Mouse (Mus musculus) liver, embryonic 11.5 days (tissue): ENCODE measurements around the gene Gm28230. TPM values are rescaled to one million over a fixed set of nuclear protein-coding genes. Genes with fewer than 3 reads are reported as not detected.

Source experiments
- ATAC-seq: fragments of 200-750 bp; cut with Nextera tagmentation; replicated peaks from 2 replicates; pipeline ENCODE4 v1.8.0; 2017; ENCODE audit warnings: moderate number of reproducible peaks, mild to moderate bottlenecking, moderate TSS enrichment, moderate library complexity; ENCODE audit not compliant: low FRiP score
- DNase-seq: peaks from one replicate; pipeline ENCODE4 v3.0.0-alpha.2; 2017; ENCODE audit warnings: low spot score
- H3K27ac ChIP-seq: fragments of 300-500 bp; sonication (generic); 2 replicates; pipeline ENCODE4 v1.5.1; 2014; ENCODE audit warnings: mild to moderate bottlenecking, low read depth, low read length, control low read depth
- H3K27me3 ChIP-seq: fragments of 300-500 bp; sonication (generic); replicated peaks from 2 replicates; pipeline ENCODE4 v1.6.1; 2014; ENCODE audit warnings: low read length, mixed read lengths; ENCODE audit not compliant: control insufficient read depth, insufficient read depth
- H3K36me3 ChIP-seq: fragments of 300-500 bp; sonication (generic); 2 replicates; pipeline ENCODE4 v1.6.1; 2014; ENCODE audit warnings: mild to moderate bottlenecking, low read length, moderate library complexity, mixed read lengths; ENCODE audit not compliant: control insufficient read depth, insufficient read depth
- H3K4me1 ChIP-seq: fragments of 300-500 bp; sonication (generic); replicated peaks from 2 replicates; pipeline ENCODE4 v1.6.1; 2014; ENCODE audit warnings: low read length, mixed read lengths; ENCODE audit not compliant: control insufficient read depth, insufficient read depth
- H3K4me2 ChIP-seq: fragments of 300-500 bp; sonication (generic); 2 replicates; pipeline ENCODE4 v1.6.1; 2014; ENCODE audit warnings: mild to moderate bottlenecking, control low read depth, moderate library complexity
- H3K4me3 ChIP-seq: fragments of 300-500 bp; sonication (generic); 2 replicates; pipeline ENCODE4 v1.5.1; 2014; ENCODE audit warnings: low read depth, low read length, control low read depth
- H3K9ac ChIP-seq: fragments of 300-500 bp; sonication (generic); 2 replicates; pipeline ENCODE4 v1.6.1; 2014; ENCODE audit warnings: low read depth, low read length, control low read depth
- H3K9me3 ChIP-seq: fragments of 300-500 bp; sonication (generic); 2 replicates; pipeline ENCODE4 v1.6.1; 2016; ENCODE audit warnings: low read length, inconsistent platforms, mixed read lengths; ENCODE audit not compliant: control insufficient read depth
- WGBS: fragments of 180-500 bp; shearing (Covaris S2); extraction: QIAGEN DNeasy Blood & Tissue Kit; methylation state at CpG from one replicate; pipeline ENCODE4 v1.1.7; 2014; 5-methylcytosine and 5-hydroxymethylcytosine counted together
- polyA plus RNA-seq: library from polyadenylated mRNA; unstranded; fragments of >200 nt; fragmentation: Nextera tagmentation; extraction: Ambion mirVana; gene quantifications from 2 replicates; pipeline ENCODE4 v1.2.1, GENCODE M21; 2014

Gm28230 gene
- polyA plus RNA-seq: not detected in 2 replicates

DNA sequence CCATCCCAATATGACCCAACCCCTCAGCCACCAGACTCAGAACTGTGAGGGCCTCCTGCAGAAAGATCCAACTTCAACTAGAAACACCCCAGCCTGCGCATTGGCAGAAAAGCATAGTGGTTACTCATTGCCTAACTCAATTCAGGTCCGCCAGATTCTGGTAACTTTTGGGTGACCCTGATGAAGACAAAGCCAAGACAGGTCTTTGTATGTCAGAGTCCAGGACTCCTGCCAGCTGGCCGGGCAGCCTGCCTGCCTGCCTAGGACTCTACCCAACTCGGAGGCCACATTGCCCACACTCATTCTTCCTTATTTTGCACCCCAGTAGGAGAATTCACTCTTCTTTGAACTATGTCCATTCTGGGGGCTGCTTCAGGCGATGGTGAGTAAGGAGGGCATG lies at the start of gene Gm28230:
Gene Gm28230, plus strand, starts transcription at position 178 of the 400 bp plus-strand sequence.
- Histone ChIP-seq H3K27ac (no peak within 1 kb of the TSS), H3K9ac (no peak within 1 kb of the TSS), H3K4me1 (0 out of 2 replicates have a peak, but pooled peaks cover 2% of the 10 kb centered on the region), H3K36me3 (no peaks in the 10 kb centered on the region), H3K27me3 (peaks cover 98% of the 10 kb centered on the region), H3K9me3 (no peaks in the 10 kb centered on the region), H3K4me3 (peak within 1 kb of the TSS; percentile 44), H3K4me2 (peak within 1 kb of the TSS; percentile 57)
- 22% methylated on average over 5 of the region's 5 CpGs for WGBS
- no peak for ATAC-seq
- peak; percentile 33 for DNase-seq

DNA sequence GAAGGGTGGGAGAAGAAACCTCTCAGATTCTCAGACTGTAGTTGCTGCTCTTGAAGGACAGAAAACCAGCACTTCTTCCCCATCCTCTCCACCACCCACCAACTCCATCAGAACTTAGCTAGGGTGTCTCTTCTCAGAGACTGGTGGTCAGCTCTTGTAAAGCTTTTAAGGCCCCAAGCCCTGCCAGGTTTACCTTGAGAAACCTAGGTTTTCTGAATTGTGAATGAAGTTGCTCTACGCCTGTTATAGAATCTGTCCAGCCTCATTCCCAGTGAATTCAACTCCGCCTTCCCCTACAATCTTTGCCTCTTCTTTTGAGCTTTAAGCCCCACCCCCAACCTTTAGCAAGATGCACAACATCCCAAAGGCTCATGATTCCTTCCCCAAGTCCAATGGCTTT lies 49.4 kb upstream of the Gm28230 start:
- WGBS: 9% methylated on average over 2 of the region's 2 CpGs
- no peak overlapping the region for H3K4me2 ChIP-seq
- H3K4me3 ChIP-seq: no peak overlapping the region
- H3K9ac ChIP-seq: no peak overlapping the region
- no peaks in the 10 kb centered on the region for H3K9me3 ChIP-seq
- DNase-seq: no peak
- 0 out of 2 replicates have a peak, but pooled peaks cover 3% of the 10 kb centered on the region for H3K4me1 ChIP-seq
- no peak for ATAC-seq
- no peaks in the 10 kb centered on the region for H3K36me3 ChIP-seq
- H3K27ac ChIP-seq: no peak overlapping the region
- peaks cover 100% of the 10 kb centered on the region for H3K27me3 ChIP-seq

DNA sequence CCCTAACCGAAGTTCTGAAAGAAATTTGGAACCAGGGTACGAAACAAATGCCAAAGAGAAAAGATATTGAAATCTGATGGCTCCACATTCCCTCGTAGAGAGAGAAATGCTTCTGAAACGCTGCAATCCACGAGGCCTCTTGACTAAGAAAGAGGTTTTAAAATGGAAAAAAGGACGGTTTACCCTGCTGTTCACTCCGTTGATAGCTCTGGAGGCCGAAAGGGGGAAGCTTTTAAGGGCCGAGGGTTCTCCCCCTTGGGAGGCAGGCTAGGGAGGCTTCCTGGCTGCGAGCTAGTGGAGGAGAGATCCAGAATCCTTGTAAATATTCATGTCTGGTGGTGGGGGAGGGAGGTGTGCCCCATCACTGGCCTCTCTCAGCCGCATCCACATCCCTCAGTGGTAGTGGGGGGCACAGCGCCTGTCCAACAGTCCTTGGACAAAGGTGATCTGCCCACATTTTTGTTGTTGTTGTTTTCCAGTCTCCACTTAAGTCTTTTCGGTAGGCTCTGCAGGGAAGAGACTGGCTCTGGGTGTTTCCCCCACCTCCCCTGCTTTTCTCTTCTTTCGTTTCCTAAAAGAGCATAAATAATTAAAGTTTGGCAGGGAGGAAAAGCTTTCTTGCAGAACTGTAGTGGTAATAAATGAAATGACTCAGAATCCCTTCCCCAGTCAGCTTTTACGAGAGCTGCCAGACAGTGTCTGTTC lies 47.5 kb upstream of the Gm28230 start, which contains the start of gene Hoxd11:
Gene Hoxd11, plus strand, starts transcription at position 667 of the 705 bp plus-strand sequence.
- no peaks in the 10 kb centered on the region for H3K9me3 ChIP-seq
- H3K36me3 ChIP-seq: no peaks in the 10 kb centered on the region
- peak within 1 kb of the TSS; percentile 6; the same call in 1 of the 2 replicates for H3K4me2 ChIP-seq
- no peak within 1 kb of the TSS for H3K9ac ChIP-seq
- peaks cover 100% of the 10 kb centered on the region for H3K27me3 ChIP-seq
- DNase-seq (no peak), ATAC-seq (no peak)
- H3K4me1 ChIP-seq: peaks cover 7% of the 10 kb centered on the region; the same call in 1 of the 2 replicates
- no peak within 1 kb of the TSS for H3K4me3 ChIP-seq
- no peak within 1 kb of the TSS for H3K27ac ChIP-seq
- WGBS: 5% methylated on average over 15 of the region's 15 CpGs

DNA sequence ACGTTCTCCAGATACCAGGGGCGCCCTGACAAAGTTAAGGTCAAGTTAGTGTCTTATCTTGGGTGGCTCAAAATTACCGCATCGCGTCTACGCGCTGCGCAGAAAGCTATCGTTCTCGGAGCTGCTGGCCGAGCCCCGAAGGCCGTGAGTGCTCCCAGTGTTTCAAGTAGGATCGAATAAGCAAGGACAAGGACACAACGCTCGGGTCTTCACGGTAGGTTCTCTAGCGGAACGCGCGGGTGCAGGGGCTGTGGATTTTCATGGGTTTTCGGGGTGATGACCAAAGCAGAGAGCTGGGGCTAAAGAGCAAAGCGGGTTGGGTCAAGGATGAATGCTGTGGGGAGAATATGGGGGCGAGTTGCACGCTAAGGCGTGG lies 46.9 kb upstream of the Gm28230 start:
- ATAC-seq: no peak
- peak overlapping the region; percentile 6; the same call in 1 of the 2 replicates for H3K4me2 ChIP-seq
- no peaks in the 10 kb centered on the region for H3K36me3 ChIP-seq
- no peaks in the 10 kb centered on the region for H3K9me3 ChIP-seq
- no peak overlapping the region for H3K9ac ChIP-seq
- H3K4me3 ChIP-seq: no peak overlapping the region
- no peak overlapping the region for H3K27ac ChIP-seq
- H3K27me3 ChIP-seq: peaks cover 100% of the 10 kb centered on the region
- WGBS: 2% methylated on average over 26 of the region's 26 CpGs
- H3K4me1 ChIP-seq: peaks cover 7% of the 10 kb centered on the region; the same call in 1 of the 2 replicates
- DNase-seq: no peak

DNA sequence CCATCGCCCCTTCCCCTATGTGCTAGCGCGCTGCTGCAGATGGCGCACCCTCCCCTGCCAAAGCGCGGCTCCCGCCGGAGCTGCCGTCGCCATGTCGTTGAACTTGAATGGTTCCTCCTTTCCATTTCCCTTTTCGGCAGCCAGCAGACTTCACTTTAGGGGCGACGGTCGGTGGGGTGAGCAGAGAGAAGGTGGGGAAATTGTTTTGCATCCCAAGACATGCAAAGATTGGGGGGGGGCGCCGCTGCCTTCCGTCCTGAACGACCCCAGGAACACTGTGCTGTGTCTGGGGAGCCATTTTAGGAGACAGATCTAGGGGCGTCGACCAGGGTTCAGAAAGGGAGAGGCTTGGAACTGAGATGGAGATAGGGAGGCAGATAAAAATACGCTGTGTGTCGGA lies 46.5 kb upstream of the Gm28230 start:
- Histone ChIP-seq H3K4me1 (peaks cover 7% of the 10 kb centered on the region; the same call in 1 of the 2 replicates), H3K36me3 (no peaks in the 10 kb centered on the region), H3K9ac (no peak overlapping the region), H3K4me3 (no peak overlapping the region), H3K9me3 (no peaks in the 10 kb centered on the region), H3K27me3 (peaks cover 100% of the 10 kb centered on the region), H3K27ac (no peak overlapping the region), H3K4me2 (peak overlapping the region; percentile 6; the same call in 1 of the 2 replicates)
- DNase-seq (no peak), ATAC-seq (no peak)
- 2% methylated on average over 23 of the region's 23 CpGs for WGBS

DNA sequence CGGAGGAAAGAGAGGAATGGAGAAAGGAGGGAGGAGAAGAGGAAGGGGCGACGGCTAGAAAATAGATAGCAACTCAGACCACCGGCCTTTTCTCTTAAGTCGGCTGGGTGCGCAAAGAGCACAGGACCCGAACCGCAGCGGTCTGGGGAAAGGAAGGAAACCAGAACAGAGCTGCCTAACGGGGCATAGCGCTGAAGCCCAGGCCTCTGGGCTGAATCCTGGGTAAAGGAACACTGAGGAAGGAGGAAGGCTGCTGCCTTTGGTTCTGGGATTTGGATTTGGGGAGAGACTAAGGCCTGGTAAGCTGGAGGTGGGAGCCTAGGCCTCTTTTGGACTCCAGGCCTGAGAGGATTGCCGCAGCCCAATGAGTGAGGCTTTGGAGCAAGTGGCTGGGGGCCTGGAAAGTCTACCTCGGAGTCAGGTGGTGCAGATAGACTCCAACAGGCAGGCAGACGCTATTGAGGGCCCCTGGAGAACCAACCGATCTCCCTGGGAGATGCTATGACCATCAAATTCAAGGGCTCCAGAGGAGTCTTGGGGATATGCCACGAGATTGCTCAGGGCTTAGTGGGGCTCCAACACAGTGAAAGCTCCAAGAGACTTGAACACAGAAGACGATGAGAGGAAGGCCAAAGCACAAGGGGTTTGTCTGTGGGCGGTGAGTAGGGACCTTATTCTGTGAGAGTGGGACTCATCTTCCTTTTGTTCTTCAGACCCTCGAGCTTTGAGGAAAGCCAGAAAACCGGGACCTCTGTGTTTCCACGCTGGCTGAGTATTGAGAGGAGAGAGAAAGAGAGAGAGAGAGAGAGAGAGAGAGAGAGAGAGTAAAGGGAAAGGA lies 45.7 kb upstream of the Gm28230 start:
- Histone ChIP-seq H3K4me3 (no peak overlapping the region), H3K36me3 (no peaks in the 10 kb centered on the region), H3K27me3 (peaks cover 100% of the 10 kb centered on the region), H3K4me1 (peaks cover 7% of the 10 kb centered on the region; the same call in 1 of the 2 replicates), H3K9ac (no peak overlapping the region), H3K27ac (no peak overlapping the region), H3K4me2 (no peak overlapping the region), H3K9me3 (no peaks in the 10 kb centered on the region)
- DNase-seq (no peak), ATAC-seq (no peak)
- WGBS: 1% methylated on average over 21 of the region's 21 CpGs

DNA sequence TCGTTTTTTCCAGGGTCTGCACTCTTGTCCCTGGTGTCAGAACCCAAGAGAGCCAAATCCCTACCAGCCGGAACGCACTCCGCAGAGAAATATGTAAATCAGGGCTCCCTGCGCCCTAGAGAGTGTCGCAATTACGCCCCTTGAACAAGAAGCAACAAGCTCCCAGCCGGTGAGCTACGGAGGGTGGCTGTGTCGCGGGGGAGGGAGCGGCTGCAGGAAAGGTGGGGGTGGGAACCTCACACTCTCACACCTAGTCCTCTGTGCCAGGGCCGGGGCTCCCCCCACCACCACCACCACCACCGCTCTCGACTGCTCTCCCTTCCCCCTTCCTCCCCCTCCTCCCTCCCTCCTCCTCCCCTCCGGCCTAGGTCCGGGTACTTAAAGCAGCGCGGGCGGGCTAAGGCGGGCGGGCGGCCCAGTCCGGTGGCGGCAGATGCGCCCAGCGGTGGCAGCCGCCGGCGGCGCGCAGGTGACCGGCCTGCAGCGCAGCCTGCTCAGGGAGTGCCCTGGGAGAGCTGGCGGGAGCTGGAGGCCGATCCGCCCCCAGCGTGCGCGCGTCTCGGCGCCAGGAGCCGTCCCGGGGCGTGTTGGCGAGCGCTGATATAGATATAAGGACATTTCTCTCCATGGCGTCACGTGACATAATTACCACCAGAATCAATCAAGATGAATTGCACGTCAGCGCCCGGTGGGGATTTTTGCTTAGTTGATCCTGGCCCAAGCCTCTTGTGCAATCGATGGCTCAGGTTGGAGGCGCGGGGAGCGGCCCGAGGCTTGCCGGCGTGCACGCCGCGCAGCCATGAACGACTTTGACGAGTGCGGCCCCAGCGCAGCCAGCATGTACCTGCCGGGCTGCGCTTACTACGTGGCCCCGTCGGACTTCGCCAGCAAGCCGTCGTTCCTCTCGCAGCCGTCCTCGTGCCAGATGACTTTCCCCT lies 44.7 kb upstream of the Gm28230 start:
- H3K27me3 ChIP-seq: peaks cover 99% of the 10 kb centered on the region
- H3K9ac ChIP-seq: no peak overlapping the region
- peak overlapping the region; percentile 14; the same call in 1 of the 2 replicates for H3K4me3 ChIP-seq
- H3K4me2 ChIP-seq: peak overlapping the region; percentile 31
- no peaks in the 10 kb centered on the region for H3K9me3 ChIP-seq
- no peak overlapping the region for H3K27ac ChIP-seq
- DNase-seq (no peak), ATAC-seq (no peak; the same call in 1 of the 2 replicates)
- H3K4me1 ChIP-seq: peaks cover 7% of the 10 kb centered on the region; the same call in 1 of the 2 replicates
- WGBS: 2% methylated on average over 76 of the region's 78 CpGs
- no peaks in the 10 kb centered on the region for H3K36me3 ChIP-seq

DNA sequence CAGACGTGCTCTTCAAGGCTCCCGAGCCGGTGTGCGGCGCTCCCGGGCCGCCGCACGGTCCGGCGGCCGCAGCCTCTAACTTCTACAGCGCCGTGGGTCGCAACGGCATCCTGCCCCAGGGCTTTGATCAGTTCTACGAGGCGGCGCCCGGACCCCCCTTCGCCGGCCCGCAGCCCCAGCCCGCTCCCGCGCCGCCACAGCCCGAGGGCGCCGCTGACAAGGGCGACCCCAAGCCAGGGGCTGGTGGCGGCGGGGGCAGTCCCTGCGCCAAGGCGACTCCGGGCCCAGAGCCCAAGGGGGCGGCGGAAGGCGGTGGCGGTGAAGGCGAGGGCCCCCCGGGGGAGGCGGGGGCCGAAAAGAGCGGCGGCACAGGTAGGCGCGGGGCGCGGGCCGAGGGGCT lies 43.7 kb upstream of the Gm28230 start:
- WGBS: 2% methylated on average over 33 of the region's 51 CpGs
- Histone ChIP-seq H3K27me3 (peaks cover 99% of the 10 kb centered on the region), H3K36me3 (no peaks in the 10 kb centered on the region), H3K4me1 (peaks cover 7% of the 10 kb centered on the region; the same call in 1 of the 2 replicates), H3K9ac (no peak overlapping the region), H3K9me3 (no peaks in the 10 kb centered on the region), H3K4me2 (peak overlapping the region; percentile 25; the same call in 1 of the 2 replicates), H3K27ac (no peak overlapping the region), H3K4me3 (peak overlapping the region; percentile 14; the same call in 1 of the 2 replicates)
- no peak for ATAC-seq
- DNase-seq: peak; percentile 31
